Mouse (Mus musculus): ENCODE data around the gene Heatr3. TPM values are rescaled to one million over a fixed set of nuclear protein-coding genes. Genes with fewer than 3 reads are reported as not detected.

The Heatr3 gene
- 7.3 TPM for polyA plus RNA-seq (2015; fragmentation: Illumina TruSeq; extraction: RNeasy Lipid Tissue Mini Kit (QIAGEN cat#74804); ENCODE audit: insufficient read depth, low read depth, low replicate concordance)

DNA sequence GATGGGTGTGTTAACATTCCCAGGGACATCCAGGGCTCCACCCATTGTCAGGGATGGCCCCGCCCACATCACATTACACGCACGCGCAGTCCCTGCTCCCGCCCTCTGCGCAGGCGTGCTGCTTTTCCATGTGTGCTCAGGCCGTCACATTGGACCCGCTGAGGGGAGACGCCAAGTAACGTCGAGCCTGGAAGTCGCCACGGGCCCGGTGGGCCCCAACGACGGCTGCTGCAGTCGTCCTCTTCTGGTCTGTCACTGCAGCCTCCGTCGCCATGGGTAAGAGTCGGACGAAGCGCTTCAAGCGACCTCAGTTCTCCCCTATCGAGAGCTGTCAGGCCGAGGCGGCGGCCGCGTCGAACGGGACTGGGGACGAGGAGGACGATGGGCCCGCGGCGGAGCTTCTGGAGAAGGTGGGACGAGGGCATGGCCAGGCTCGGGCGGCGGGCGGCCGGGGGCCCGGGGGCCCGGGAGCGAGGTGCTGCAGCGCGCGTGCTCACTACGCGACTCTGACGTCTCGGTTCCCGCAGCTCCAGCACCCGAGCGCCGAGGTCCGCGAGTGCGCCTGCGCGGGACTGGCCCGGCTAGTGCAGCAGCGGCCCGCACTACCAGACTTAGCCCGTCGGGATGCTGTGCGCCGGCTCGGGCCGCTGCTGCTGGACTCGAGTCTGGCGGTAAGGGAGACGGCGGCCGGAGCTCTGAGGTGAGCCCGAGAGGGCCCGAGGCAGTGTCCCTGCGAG, at the start of gene Heatr3:
Heatr3 (plus strand) TSS at position 108 of the 737 bp plus-strand sequence.

DNA sequence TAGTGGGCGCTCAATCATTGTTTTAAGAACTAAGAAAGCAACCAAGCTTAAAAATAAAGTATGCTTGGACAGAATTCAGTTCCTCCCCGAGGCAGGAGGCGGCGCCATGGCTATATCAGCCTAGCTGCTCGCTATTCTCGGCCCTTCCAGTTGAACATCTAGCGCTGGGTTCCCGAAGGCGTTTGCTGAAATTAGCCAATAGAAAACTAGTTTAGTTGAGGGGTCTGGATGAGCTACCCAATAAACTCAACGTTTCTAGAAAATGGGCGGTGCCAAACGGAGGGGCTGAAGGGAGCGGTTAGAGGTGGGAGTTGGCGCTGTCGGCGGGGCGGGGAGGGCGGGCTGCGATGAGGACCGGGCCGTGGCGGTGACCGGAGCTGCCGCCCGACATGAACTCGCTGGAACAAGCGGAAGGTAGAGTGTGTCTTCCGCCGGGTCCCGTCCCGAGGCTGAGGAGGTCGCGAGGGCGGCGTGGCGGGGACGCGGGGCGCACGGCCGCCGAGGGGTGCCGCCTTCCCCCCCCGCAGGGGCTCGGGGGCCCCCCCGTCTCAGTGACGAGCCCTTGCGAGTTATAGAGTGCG, 19.1 kb upstream of the Heatr3 start, which contains the start of gene Cnep1r1:
Cnep1r1 (plus strand) TSS at position 314 of the 581 bp plus-strand sequence.

DNA sequence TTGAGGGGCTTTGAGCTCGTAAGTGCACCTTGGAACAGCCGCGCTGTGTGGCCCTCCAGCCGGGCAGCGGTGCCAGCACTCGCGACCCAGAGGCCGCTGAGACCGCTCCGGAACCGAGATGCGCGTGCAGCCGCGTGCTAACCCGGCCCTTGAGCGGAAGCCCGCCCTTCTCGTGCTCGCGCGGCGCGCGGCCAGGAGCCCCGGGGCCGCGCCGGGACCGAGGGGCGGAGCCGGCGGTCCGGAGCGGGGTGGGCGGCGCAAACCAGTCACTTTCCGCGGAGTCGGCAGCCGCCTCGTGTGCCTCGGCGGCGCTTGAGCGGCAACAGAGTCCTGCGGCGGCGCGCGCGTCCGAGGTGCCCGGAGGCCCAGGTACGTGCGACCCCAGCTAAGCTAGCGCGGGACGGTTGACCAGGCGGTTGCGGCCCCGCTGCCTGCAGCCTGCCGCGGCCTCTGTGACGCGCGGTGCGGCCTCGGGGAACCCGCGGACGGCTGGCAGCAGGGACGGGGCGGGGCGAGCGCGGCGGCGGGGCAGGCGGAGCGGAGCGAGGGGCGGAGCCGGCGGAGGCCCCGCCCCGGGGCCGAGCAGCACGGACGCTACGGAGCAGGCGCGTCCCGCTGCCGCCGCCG, 61.4 kb downstream of the Heatr3 start, which contains the start of gene Tent4b:
Tent4b (plus strand) TSS at position 269 of the 627 bp plus-strand sequence.

Other genes with a start within 250 kb of the Heatr3 start
- 1.2 TPM for gene Zfp423, start 178.3 kb upstream of the Heatr3 start, polyA plus RNA-seq (2015; fragmentation: Illumina TruSeq; extraction: RNeasy Lipid Tissue Mini Kit (QIAGEN cat#74804); ENCODE audit: insufficient read depth, low read depth, low replicate concordance)
- 11.7 TPM for gene Cnep1r1, start 19.1 kb upstream of the Heatr3 start, polyA plus RNA-seq (2015; fragmentation: Illumina TruSeq; extraction: RNeasy Lipid Tissue Mini Kit (QIAGEN cat#74804); ENCODE audit: insufficient read depth, low read depth, low replicate concordance)
- gene Tent4b, start 61.4 kb downstream of the Heatr3 start, polyA plus RNA-seq (2015; fragmentation: Illumina TruSeq; extraction: RNeasy Lipid Tissue Mini Kit (QIAGEN cat#74804); ENCODE audit: insufficient read depth, low read depth, low replicate concordance) = 5.1 TPM
- 3.6 TPM for gene Adcy7, start 134.5 kb downstream of the Heatr3 start, polyA plus RNA-seq (2015; fragmentation: Illumina TruSeq; extraction: RNeasy Lipid Tissue Mini Kit (QIAGEN cat#74804); ENCODE audit: insufficient read depth, low read depth, low replicate concordance)
- gene Brd7, start 224.3 kb downstream of the Heatr3 start, polyA plus RNA-seq (2015; fragmentation: Illumina TruSeq; extraction: RNeasy Lipid Tissue Mini Kit (QIAGEN cat#74804); ENCODE audit: insufficient read depth, low read depth, low replicate concordance) = 8.3 TPM